Mouse (Mus musculus): ENCODE measurements around the gene Hmgb1.

Gene Hmgb1

DNA sequence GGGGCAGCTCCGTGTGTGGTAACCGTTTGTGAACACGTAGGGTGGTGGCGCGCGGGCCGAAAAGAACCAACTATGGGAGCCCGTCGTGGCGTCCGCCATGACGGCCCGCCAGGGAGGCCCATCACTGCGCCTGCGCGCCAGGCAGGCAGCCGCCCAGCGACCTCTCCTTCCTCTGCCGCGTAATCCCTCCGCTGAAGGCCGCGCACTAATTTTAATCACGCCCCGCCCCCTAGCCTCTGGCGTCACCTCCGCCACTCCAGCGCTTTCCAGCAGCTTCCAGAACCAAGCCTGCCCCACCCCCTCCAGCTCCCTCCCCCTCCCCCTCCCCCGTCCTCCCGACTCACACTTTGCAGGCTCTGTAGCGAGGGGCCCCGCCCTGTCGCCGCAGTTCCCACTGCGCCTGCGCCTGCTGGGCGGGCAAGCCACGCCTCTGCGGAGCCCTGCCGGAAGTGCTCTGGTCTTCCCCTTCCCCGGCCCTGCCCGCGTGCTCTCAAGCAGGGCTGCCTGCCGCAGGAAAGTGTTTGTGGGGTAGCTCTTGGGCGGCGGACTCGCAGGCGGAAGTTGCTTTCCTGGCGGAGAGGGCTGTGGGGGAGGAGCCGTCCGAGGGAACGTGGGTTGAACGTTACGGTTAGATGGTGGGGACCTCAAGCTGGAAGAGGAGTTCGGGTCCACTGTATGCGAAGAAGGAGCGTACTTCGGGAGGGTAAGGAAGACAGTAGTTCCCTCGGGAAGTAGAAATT, at the start of gene Hmgb1, which contains the start of gene Uspl1:
Gene Hmgb1, minus strand, starts transcription at position 386 of the 740 bp plus-strand sequence.
Gene Uspl1, plus strand, starts transcription at position 247 of the 740 bp plus-strand sequence.
- peak; percentile 98 for DNase-seq (ENCODE audit: low spot score)

DNA sequence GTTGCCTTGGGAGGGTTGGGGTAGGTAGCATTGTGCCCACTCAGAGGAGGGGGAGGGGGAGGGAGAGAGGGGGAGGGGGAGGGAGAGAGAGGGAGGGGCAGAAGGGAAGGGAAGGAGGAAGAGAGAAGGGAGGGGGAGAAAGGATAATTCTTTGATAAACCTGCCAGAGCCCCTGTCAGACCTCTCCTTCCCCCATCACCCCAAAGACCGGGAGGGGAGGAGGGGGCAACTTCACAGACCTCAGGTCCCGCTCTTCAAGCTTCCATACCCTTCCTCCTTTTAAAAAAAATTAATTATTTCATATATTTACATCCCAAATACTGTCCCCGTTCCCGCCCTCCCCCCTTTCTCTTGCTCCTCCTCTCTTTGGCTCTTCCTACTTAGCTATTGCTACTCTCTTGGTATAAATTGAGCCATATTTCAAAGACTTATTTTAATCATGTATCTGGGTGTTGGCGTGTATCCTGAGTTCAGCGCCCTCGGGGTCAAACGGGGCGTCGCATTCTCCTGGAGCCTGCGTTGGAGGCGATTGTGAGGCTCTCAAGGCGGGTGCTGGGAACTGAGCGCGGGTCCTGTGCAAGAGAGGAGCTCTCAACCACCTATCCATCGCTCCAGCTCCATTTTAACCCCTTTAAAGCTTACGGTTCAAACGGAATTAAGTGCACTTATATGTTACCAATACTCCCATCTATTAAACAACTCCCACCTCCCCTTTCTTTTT, 45.5 kb upstream of the Hmgb1 start:
- no peak for DNase-seq (ENCODE audit: low spot score)

DNA sequence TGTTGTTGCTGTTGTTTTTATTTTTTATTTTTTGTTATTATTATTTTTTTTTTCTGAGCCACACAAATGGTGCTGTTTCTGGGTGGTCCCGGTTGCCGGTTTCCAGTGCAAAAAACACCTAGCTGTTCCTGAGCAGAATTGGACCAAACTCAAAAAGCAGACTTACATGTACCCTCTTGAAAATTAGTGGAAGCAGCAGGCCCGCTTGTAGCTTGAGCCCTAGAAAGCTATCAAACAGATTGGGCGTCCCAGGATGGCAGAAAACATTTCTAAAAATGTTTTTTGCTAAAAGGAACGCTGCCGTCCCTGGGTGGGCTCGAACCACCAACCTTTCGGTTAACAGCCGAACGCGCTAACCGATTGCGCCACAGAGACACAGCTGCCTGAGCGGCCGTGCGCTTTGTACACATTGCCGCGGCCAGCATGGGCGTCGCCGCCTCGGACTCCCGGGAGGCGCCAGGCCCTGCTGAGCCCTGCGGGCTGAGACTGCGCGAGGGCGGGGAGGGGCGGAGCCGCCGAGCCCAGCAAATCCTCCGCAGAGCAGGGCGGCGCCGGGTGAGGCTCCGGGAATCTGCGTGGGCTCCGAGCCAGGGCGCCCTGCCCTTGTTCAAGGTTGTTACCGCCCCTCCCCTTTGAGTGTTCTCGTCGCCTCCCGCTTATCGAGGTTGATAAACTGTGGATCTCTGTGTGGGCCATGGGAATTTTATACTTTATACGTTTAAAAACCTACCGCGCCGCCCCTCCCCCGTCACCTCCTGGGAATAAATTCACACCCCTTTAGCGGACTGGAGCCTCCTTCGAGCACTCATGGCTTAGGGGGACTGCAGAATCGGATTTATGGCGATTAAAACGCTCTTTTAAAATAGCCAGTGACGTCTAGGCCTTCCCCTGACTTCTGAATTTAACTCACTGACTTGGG, 44.7 kb upstream of the Hmgb1 start:
- DNase-seq (ENCODE audit: low spot score): peak; percentile 94

DNA sequence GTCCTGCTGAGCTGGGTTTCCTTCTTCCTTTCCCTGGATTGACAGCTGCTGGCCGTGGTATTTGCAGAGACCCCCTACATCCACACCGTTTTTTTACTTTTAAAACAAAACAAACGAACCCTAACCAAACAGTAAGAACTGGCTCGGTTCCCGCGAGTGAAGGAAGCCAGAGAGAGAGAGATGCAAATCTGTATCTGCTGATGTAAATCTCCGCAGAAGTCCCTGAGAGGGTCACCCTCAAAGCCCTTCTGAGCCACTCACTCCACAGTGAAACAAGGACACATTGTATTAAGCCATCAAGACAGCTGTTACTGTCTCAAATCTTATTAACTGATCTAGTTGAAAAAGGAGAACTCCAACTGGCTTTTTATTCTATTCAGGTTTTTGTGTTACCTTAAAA, 40.4 kb upstream of the Hmgb1 start:
- no peak for DNase-seq (ENCODE audit: low spot score)

DNA sequence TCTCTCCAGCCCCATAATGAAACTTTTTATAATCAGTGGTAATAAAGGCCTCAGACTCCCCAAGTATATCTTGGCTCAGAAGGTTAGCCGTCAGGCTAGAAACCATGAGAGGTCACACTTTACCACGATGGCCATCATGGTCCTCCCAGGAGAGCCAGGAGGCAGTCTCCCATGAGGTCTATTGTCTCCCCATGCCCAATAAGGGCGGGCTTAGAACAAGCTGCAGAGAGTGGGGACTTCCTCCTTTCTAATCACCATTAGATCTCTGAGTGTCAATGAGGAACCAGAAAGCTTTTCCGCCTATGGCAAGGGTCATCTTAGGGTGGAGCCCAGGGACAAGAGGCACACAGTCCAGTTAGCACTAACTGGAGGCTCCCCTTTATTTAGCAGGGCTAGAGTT, 37.1 kb upstream of the Hmgb1 start:
- DNase-seq (ENCODE audit: low spot score): no peak

DNA sequence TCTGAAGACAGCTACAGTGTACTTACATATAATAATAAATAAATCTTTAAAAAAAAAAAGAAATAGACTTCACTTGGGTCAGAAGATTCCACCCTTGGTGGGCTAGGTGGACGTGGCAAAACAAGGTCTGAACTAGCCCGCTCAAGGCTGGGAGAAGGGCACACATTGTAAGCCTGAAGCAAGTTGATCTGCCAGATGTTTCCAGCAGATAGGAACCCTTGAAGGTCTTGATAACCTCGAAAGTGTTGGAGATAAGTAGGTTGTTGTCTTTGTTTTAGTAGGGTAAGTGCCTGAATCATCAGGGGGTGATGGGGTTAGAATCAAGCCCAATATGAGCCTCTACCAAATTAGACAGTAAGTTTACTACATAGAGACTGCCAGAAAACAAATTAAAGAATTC, 35.2 kb upstream of the Hmgb1 start:
- DNase-seq (ENCODE audit: low spot score): peak; percentile 57

DNA sequence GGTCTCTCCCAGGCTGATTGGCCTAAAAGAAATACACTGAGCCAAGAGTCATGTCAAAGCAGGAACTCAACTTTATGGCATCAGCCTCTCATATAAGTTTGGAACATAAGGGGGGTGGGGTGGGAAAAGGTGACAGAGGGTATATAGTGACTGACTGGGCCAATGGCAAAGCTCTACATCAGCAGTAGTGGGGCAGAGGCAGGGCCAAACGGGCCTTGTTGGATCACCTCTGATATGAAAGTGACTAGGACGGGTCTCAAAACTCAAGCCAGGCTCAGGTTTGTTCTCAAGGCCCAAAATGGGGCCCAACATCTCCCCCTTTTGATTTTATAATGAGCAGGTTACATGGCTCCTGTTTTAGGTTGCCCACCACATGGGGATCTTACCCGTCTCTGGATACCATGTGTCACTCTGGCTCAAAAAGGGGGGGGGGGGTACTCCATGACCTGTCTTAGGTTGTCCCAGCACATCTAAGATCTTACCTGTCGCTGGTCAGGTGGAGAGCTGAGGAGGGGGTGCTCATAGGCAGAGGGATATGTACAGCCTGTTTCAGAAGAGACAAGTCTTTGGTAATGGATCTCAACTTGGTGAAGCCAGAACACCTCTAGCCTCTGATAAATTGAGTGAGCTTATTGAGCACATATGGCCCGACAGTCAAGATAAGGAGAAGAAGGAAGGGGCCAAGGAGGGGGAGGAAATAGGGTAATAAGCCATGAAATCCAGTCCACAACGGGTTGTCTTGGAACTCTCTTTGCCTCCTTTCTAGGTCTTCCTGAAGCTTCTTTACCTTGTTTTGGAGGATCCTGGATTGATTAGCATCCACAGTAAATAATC, 33.5 kb upstream of the Hmgb1 start:
- peak; percentile 26 for DNase-seq (ENCODE audit: low spot score)

DNA sequence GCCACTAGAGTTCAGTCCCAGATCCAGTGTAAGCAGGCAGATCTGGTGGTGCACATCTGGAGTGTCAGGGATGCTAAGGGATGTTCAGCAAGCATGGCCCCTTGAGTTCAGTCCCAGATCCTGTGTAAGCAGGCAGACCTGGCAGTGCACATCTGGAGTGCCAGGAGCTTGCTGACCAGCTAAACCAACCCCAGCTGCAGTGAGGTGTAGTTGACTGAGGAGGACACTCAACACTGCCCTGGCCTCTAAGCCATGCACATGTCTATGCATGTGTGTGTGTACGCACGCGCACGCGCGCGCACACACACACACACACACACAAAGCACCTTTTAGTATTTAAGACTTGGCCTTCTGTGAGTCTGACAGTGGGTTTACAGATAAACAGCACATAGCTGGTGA, 31.3 kb upstream of the Hmgb1 start:
- no peak for DNase-seq (ENCODE audit: low spot score)

DNA sequence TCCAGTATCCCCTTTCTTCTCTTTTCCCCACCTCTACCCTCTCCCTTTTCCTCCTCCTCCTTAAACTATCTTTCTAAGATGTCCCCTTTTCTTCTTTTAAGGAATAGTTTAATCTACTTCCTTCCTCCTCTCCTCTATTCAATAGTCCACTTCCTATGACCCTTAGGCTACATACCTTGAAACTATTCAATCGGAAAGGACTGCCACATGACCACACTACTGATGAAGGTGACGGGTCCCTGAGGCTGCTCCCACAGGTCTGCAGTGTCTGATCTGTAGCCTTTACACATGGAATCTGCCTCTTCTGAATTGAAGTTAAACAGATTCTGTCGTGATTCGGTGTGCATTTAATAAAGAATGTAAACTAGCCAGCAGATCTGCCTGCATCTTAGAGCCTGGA, 28.5 kb upstream of the Hmgb1 start:
- no peak for DNase-seq (ENCODE audit: low spot score)

DNA sequence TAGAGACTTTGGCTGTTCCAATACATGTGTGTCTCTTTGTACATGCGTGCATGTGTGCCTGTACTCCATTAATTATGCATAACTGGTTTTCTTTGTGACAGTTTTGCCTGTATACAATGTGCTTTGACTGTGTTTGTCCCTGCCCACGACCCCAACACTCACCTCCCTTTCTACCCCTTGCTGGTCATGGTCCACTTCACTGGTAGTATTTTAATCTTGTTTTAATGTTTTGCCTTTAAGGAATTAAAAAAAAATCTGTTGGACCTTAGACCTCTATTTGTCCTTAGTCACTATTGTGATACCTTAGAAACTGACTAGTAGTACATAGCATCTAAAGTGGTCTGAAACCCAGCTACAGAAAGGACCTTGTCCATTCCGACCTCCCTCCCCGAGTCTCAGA, 26.8 kb upstream of the Hmgb1 start:
- no peak for DNase-seq (ENCODE audit: low spot score)

DNA sequence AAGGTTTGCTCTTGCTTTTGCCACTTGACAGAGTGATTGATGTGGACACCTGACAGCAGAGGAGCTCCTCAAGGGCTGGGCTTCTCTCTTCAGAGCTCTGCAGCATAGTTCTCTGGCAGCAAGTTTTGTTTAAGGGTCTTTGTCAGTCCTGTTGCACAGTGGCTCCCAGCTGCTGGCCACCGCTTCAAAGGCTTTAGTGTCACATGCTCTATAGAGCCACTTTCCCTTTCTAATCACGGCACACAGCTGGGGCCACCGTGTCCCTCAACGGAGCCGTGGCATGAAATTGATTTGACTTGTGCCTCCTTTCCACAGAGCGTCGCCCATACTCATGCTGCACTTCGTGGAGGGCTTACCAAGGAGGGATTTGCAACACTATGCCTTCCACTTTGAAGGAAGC, 25.0 kb upstream of the Hmgb1 start:
- DNase-seq (ENCODE audit: low spot score): no peak

DNA sequence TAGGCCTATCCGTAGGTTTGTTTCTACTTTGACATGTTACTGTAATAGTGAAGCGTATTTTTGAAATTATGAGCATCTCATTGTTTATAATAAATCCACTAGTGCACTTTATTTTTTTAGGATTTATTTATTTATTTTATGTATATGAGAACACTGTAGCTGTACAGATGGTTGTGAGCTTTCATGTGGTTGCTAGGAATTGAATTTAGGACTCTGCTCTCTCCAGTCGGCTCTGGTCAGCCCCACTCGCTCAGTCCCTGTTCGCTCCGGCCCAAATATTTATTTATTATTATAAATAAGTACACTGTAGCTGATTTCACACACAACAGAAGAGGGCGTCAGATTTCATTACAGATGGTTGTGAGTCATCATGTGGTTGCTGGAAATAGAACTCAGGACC, 24.5 kb upstream of the Hmgb1 start:
- no peak for DNase-seq (ENCODE audit: low spot score)

DNA sequence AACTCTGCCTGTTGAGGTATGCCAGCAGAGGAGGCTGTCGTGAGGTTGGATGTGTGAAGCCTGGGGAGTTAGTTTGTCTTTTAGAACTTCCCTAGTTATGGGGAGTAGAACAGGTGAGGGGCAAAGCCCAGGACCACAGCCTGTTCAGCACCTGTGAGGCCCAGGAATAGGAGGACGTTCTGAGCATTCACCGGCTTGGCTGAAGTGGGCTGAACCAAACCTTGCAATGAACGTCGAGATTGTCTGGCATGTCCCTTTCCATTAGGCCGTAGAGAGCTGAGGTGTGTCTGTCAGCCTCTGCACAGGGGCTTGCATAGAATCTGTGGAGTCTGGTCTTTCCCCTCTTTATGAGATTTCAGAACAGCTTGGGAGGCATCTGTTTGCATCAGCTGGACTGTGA, 23.4 kb upstream of the Hmgb1 start:
- DNase-seq (ENCODE audit: low spot score): no peak

DNA sequence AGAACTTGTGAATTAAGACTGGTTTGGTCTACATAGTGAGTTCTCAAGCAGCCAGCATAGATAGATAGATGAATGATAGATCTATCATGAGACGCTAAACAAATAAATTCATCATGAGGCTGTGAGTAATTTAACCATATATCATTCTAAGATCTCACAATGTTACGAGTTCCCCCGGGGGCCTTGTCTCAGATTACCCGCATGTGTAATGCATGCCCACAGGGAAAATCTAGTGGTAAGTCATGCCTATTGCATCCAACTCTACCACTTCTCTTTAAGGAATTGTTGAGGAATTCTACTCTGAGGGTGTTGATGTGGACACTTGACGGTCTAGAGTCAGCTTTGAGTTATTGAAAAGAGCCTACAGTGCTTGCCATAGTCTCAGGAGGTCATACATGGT, 22.0 kb upstream of the Hmgb1 start:
- DNase-seq (ENCODE audit: low spot score): no peak

DNA sequence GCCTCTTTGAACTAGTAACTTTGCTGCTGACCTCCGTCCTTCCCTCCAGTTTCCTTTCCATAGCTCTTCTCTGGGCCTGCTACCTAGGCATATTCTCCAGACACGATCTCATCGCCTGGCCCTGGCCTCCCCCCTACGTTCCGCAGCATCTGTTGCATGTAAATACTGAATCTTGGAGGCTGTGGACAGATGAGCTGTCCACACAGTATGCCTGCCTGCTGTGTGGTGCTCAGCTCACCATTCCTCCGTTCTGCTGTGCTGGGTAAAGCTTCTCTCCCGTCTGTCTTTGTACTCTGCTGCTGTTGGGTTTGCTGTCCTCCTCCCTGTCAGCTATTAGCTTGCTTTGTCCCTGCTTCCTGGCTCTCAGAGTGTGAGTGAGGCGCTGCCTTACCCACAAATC, 21.0 kb upstream of the Hmgb1 start:
- DNase-seq (ENCODE audit: low spot score): no peak

DNA sequence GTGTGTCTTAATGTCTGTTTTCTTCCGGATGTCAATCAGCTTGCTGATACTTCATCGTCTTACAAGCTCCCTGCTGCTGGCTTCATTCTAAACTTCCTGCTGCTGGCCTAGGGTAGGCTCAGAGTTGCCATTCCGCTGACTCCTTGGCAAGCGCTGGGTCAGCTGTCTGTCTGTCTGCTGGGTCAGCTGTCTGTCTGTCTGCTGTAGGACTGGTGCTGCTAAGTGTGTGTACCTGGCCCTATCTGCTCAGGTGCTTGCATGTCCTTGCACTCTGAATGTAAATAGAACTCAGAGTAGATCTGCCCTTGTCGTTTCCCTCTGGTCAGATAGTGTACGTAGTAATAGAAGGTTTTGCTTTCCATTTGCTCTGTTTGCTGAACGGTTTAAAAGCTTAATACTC, 20.5 kb upstream of the Hmgb1 start:
- no peak for DNase-seq (ENCODE audit: low spot score)

DNA sequence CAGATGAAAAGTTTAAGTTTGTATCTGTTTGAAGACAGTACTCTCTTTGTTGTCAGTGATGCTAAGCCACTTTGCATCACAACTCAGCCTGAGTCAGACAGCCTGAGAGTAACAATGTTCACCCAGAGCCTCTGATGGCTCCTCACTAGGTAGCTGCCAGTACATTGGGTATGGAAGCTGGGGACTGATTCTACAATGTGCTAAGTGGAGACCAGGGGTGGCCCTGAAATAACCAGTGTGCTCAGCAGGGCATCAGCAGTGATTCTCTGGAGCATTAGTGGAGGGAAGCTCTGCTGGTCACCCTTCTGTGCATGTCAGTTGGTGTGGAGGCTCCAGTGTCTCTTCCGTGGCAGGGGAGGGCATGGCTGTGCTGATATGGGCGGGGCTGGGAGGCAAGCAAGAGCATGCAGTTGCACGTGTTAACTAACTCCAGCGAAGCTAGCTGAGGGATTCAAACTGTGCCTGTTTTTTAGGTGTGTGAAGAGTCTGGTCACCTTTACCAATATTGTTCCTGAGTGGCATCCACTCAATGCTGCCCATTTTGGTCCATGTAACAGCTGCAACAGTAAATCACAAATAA, 19.6 kb upstream of the Hmgb1 start:
- no peak for DNase-seq (ENCODE audit: low spot score)

DNA sequence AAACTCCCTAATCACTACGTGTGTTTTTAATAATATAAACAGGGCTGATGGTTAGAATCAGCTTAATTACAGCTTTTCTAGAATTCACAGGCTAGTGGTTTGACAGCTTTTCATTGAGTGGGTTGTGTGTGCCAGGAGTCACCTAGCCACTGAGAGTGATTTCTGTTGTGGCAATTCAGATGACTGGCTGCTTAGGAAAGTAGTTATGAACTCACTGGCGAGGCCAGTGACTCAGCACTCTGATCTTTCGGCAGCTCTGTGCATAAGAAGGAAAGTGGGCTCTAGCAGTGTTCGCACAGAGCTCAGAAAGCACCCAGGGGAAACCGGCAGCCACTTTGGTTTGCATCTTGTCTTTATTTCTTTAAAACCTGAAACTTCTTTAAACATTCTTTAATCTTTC, 18.7 kb upstream of the Hmgb1 start:
- DNase-seq (ENCODE audit: low spot score): no peak

DNA sequence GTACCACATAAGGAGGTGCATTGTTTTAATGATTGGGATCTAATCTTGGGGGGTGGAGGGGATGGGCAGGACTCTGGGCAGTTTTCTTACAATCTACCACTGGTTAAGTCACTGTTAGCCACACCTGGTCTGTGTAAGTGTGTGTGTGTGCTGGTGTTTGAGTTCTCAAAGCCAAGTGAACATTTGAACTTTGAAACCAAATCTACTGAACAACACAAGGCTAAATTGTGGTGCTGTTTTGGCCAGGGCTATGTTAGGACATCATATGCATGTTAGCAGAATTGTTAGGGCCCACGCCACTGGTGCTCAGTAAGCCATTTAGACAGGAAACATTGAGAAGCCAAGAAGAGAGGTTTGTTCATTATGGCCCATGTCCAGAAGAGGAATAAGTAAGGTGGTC, 14.5 kb upstream of the Hmgb1 start:
- no peak for DNase-seq (ENCODE audit: low spot score)

DNA sequence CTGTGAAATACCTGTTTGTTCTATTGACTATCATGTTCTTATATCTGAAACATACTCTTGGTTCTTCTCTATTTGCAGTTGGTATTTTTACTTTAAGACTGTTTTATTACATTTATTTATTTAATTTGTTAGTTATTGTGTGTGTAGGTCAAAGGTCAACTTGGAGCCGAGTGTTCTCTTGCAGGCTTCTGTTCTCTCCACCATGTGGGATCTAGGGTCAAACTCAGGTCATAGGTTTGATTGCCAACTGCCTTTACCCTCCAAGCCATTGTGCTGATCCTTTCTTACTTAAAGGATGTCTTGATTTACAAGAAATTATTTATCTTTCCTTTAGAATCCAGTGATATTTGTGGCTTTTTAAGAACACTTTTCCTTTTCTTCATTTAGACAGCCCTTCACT, 12.3 kb upstream of the Hmgb1 start:
- no peak for DNase-seq (ENCODE audit: low spot score)

DNA sequence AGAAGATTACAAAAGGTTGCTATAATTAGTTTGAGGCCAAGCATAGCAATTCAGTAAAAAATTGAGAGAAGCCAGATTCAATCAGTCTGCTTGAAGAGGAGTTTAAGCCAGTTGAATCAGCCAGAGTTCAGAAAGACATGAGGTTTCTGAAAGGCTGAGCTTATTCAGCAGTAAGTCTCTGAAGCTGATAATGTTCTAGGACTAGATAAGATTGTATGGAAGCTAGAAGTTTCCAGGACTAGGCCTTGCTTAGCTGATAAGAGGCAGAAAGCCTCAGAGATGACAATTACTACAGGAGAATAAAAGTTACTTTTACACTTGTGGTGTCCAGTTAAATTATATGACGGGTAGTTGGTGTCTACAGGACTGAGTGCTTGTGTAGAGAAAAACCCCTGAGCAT, 5.9 kb upstream of the Hmgb1 start:
- DNase-seq (ENCODE audit: low spot score): no peak

Measured in c-Kit-positive CD71-positive TER-119-positive erythroid progenitor cells, embryonic 14.5 days (primary cell).